Mouse (Mus musculus): Measurements from ENCODE around the gene Rab3c. TPM values are rescaled to one million over a fixed set of nuclear protein-coding genes. Genes with fewer than 3 reads are reported as not detected.

The Rab3c gene
- polyA plus RNA-seq, 1 experiment from 2014 or later: 3.4 TPM

DNA sequence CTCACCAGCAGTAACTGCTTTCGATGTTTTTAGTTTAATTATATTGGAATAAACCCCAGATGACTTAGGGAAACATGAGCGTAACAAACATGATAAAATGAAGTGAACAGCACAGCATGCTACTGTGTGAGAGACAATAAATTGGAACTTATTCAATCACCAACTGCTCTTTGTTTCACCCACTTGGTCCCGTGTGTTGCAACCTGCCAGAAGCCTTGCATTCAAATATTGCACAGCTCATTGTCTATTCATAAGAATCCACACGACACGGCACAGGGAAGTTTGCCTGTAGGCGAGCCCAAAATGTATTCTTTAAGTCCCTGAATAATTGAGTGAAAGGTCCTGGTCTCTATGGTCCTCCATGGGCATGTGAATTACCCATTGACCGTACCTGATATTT, 61.6 kb downstream of the Rab3c start:
- no peak for ATAC-seq (ENCODE audit: insufficient read depth, low FRiP score)
- Histone ChIP-seq H3K4me1 (ENCODE audit: control insufficient read depth, insufficient read depth, low read length) (no peaks in the 10 kb centered on the region), H3K9ac (ENCODE audit: low read length) (no peak overlapping the region), H3K9me3 (replicated peaks; ENCODE audit: control insufficient read depth, low read length) (no peaks in the 10 kb centered on the region), H3K27me3 (ENCODE audit: control insufficient read depth, insufficient read depth, low read length) (no peaks in the 10 kb centered on the region), H3K4me2 (ENCODE audit: low read depth, low read length) (no peak overlapping the region), H3K27ac (ENCODE audit: low read length) (no peak overlapping the region), H3K36me3 (ENCODE audit: control insufficient read depth, insufficient read depth, low read length) (no peaks in the 10 kb centered on the region), H3K4me3 (replicated peaks; ENCODE audit: low read length) (no peak overlapping the region)
- 83% methylated on average over 7 of the region's 7 CpGs for WGBS

DNA sequence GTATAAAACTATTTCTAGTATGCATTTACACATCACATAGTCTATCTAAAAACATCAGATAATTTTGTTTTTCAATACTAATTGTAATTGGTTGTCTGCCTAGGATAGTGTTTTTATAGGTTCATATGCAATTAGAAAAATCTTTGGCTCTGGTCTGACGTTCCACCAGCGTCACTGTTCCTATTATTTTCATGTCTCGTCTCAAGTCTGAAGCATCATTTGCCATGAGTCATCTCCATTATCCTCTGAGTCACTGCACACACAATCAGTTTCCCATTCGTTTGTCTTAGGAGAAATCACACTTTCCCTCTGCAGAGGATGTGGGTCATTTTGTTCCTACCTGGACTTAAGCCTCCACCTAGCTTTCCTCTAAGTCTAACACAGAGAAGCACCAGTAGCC, 62.3 kb downstream of the Rab3c start:
- Histone ChIP-seq H3K36me3 (ENCODE audit: control insufficient read depth, insufficient read depth, low read length) (no peaks in the 10 kb centered on the region), H3K4me3 (replicated peaks; ENCODE audit: low read length) (no peak overlapping the region), H3K4me1 (ENCODE audit: control insufficient read depth, insufficient read depth, low read length) (no peaks in the 10 kb centered on the region), H3K4me2 (ENCODE audit: low read depth, low read length) (no peak overlapping the region), H3K27me3 (ENCODE audit: control insufficient read depth, insufficient read depth, low read length) (no peaks in the 10 kb centered on the region), H3K9ac (ENCODE audit: low read length) (no peak overlapping the region), H3K9me3 (replicated peaks; ENCODE audit: control insufficient read depth, low read length) (no peaks in the 10 kb centered on the region), H3K27ac (ENCODE audit: low read length) (no peak overlapping the region)
- WGBS: 64% methylated on average over 4 of the region's 4 CpGs
- no peak for ATAC-seq (ENCODE audit: insufficient read depth, low FRiP score)

GRCm38 (mm10) chr13:110211526-110212075, 69.2 kb downstream of the Rab3c start:
- H3K4me3 ChIP-seq (replicated peaks; ENCODE audit: low read length): no peak overlapping the region

DNA sequence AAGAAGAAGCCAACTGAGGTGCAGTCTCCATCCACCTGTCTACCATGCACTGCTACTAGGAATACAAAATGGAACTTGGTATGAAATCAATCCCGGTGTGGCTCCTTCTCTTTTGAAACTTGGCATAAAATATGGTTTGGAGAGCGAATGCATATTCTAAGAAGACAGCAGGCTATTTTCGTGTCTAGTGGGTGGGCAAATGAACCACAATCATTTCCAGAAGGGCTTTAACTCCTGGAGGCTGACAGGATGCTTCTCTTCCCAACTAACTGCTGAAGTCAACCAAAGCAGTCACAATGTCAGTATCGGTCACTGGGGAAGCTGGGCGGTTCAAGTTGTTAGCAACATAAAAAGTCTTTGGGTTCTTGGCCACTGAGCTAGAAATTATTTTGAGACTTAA, 81.9 kb downstream of the Rab3c start:
- Histone ChIP-seq H3K36me3 (ENCODE audit: control insufficient read depth, insufficient read depth, low read length) (no peaks in the 10 kb centered on the region), H3K9me3 (replicated peaks; ENCODE audit: control insufficient read depth, low read length) (no peaks in the 10 kb centered on the region), H3K27me3 (ENCODE audit: control insufficient read depth, insufficient read depth, low read length) (no peaks in the 10 kb centered on the region), H3K27ac (ENCODE audit: low read length) (no peak overlapping the region), H3K9ac (ENCODE audit: low read length) (no peak overlapping the region), H3K4me1 (ENCODE audit: control insufficient read depth, insufficient read depth, low read length) (no peaks in the 10 kb centered on the region), H3K4me2 (ENCODE audit: low read depth, low read length) (no peak overlapping the region), H3K4me3 (replicated peaks; ENCODE audit: low read length) (no peak overlapping the region)
- 86% methylated on average over 5 of the region's 5 CpGs for WGBS
- ATAC-seq (ENCODE audit: insufficient read depth, low FRiP score): no peak

More at GRCm38 (mm10) chr13:110211526-110212075, 69.2 kb downstream of the Rab3c start:
- peak; percentile 88; the same call in 1 of the 2 replicates for ATAC-seq (ENCODE audit: insufficient read depth, low FRiP score)
- Histone ChIP-seq H3K4me2 (ENCODE audit: low read depth, low read length) (no peak overlapping the region), H3K27ac (ENCODE audit: low read length) (no peak overlapping the region), H3K9me3 (replicated peaks; ENCODE audit: control insufficient read depth, low read length) (no peaks in the 10 kb centered on the region), H3K27me3 (ENCODE audit: control insufficient read depth, insufficient read depth, low read length) (no peaks in the 10 kb centered on the region), H3K36me3 (ENCODE audit: control insufficient read depth, insufficient read depth, low read length) (no peaks in the 10 kb centered on the region), H3K9ac (ENCODE audit: low read length) (no peak overlapping the region), H3K4me1 (ENCODE audit: control insufficient read depth, insufficient read depth, low read length) (no peaks in the 10 kb centered on the region)
- WGBS: 57% methylated on average over 8 of the region's 8 CpGs

- Histone ChIP-seq H3K4me1 (ENCODE audit: control insufficient read depth, insufficient read depth, low read length) (no peaks in the 10 kb centered on the region), H3K4me3 (replicated peaks; ENCODE audit: low read length) (no peak overlapping the region)
- ATAC-seq (ENCODE audit: insufficient read depth, low FRiP score): no peak
Measured at GRCm38 (mm10) chr13:110190039-110190438, 90.8 kb downstream of the Rab3c start.

DNA sequence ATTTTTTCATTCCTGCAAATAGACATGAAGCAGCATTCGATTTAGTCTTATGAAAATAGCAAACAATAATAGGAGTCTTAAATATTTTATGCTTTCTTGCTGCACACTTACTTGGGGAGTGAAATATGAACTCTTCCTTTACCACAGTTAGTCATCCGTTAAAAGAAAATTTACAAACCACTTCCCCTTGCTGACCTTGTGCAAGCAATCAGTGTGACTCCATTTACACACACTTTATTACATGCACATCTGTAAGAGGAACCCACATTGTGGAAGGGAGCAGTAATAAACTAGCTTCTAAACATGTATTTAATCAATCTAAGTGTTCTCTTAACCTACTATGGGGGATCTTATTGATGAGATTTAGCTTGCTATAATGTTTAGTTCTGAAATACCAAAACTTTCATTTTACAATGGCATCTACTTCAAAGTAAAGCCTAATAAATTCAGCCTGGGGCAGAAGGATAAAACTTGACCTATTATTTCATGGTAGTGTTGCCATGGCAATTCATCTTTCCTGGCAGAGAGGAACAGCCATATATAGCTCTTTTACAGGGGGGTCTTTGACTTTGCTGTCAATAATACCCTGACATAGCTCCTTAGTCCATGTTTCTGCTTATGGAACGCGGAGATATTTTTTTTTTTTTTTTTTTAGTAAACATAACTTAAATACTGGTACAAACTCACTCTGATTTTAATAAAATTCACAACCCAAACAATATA, 95.7 kb downstream of the Rab3c start:
- Histone ChIP-seq H3K4me2 (ENCODE audit: low read depth, low read length) (no peak overlapping the region), H3K9ac (ENCODE audit: low read length) (no peak overlapping the region), H3K27me3 (ENCODE audit: control insufficient read depth, insufficient read depth, low read length) (no peaks in the 10 kb centered on the region), H3K36me3 (ENCODE audit: control insufficient read depth, insufficient read depth, low read length) (no peaks in the 10 kb centered on the region), H3K27ac (ENCODE audit: low read length) (no peak overlapping the region), H3K9me3 (replicated peaks; ENCODE audit: control insufficient read depth, low read length) (0 out of 2 replicates have a peak, but pooled peaks cover 3% of the 10 kb centered on the region), H3K4me3 (replicated peaks; ENCODE audit: low read length) (no peak overlapping the region), H3K4me1 (ENCODE audit: control insufficient read depth, insufficient read depth, low read length) (no peaks in the 10 kb centered on the region)
- 75% methylated on average over 4 of the region's 4 CpGs for WGBS
- ATAC-seq (ENCODE audit: insufficient read depth, low FRiP score): no peak

More at GRCm38 (mm10) chr13:110190039-110190438, 90.8 kb downstream of the Rab3c start:
- Histone ChIP-seq H3K27ac (ENCODE audit: low read length) (no peak overlapping the region), H3K9ac (ENCODE audit: low read length) (no peak overlapping the region), H3K4me2 (ENCODE audit: low read depth, low read length) (no peak overlapping the region), H3K9me3 (replicated peaks; ENCODE audit: control insufficient read depth, low read length) (0 out of 2 replicates have a peak, but pooled peaks cover 3% of the 10 kb centered on the region), H3K27me3 (ENCODE audit: control insufficient read depth, insufficient read depth, low read length) (no peaks in the 10 kb centered on the region), H3K36me3 (ENCODE audit: control insufficient read depth, insufficient read depth, low read length) (no peaks in the 10 kb centered on the region)
- WGBS: 33% methylated on average over 1 of the region's 1 CpGs

DNA sequence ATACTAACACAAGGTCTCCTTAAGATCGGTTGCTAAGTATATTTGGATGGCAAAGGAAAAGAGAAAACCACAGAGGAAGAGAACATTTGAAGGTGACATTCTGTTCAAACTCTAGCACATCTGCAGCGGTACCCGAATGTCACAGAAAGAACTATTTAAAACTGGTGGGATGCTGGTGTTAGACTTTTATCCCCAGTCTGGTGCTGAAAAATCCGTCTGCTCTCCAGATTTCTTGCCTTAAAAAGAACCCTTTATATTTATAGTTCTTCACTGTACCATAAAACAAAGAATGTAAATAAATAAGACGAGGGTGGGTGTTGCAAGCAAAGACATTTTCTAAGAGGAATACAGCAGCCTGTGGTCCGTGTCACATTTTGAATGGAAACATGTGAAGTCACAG, 105.1 kb downstream of the Rab3c start:
- H3K4me3 ChIP-seq (replicated peaks; ENCODE audit: low read length): no peak overlapping the region
- no peaks in the 10 kb centered on the region for H3K9me3 ChIP-seq (replicated peaks; ENCODE audit: control insufficient read depth, low read length)
- H3K27me3 ChIP-seq (ENCODE audit: control insufficient read depth, insufficient read depth, low read length): no peaks in the 10 kb centered on the region
- no peak overlapping the region for H3K27ac ChIP-seq (ENCODE audit: low read length)
- ATAC-seq (ENCODE audit: insufficient read depth, low FRiP score): no peak
- H3K4me1 ChIP-seq (ENCODE audit: control insufficient read depth, insufficient read depth, low read length): no peaks in the 10 kb centered on the region
- no peaks in the 10 kb centered on the region for H3K36me3 ChIP-seq (ENCODE audit: control insufficient read depth, insufficient read depth, low read length)
- no peak overlapping the region for H3K9ac ChIP-seq (ENCODE audit: low read length)
- no peak overlapping the region for H3K4me2 ChIP-seq (ENCODE audit: low read depth, low read length)
- WGBS: 69% methylated on average over 6 of the region's 6 CpGs

DNA sequence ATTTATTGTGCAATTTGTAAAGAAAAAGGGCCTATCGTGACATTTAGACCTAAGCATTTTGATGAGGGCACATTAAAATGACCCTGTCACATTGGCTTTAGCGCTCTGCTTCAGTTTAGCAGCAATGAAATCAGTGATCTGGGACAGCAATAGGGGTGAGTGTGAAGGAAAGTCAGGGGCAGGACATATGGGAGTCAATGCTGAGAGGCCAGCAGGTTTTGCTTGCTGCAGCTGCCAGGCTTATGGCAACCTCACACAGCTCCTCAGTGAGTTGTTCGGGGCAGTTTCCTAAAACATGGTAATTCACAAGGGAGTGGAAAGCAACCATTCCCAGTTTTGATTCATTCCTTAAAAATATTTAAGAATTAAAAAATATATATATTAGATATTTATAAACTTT, 111.1 kb downstream of the Rab3c start:
- no peaks in the 10 kb centered on the region for H3K27me3 ChIP-seq (ENCODE audit: control insufficient read depth, insufficient read depth, low read length)
- 85% methylated on average over 3 of the region's 3 CpGs for WGBS
- no peaks in the 10 kb centered on the region for H3K4me1 ChIP-seq (ENCODE audit: control insufficient read depth, insufficient read depth, low read length)
- H3K9me3 ChIP-seq (replicated peaks; ENCODE audit: control insufficient read depth, low read length): no peaks in the 10 kb centered on the region
- no peaks in the 10 kb centered on the region for H3K36me3 ChIP-seq (ENCODE audit: control insufficient read depth, insufficient read depth, low read length)
- ATAC-seq (ENCODE audit: insufficient read depth, low FRiP score): no peak
- H3K27ac ChIP-seq (ENCODE audit: low read length): no peak overlapping the region
- H3K9ac ChIP-seq (ENCODE audit: low read length): no peak overlapping the region
- no peak overlapping the region for H3K4me3 ChIP-seq (replicated peaks; ENCODE audit: low read length)
- H3K4me2 ChIP-seq (ENCODE audit: low read depth, low read length): no peak overlapping the region

- H3K9ac ChIP-seq (ENCODE audit: low read length): no peak overlapping the region
- no peaks in the 10 kb centered on the region for H3K36me3 ChIP-seq (ENCODE audit: control insufficient read depth, insufficient read depth, low read length)
- no peak overlapping the region for H3K27ac ChIP-seq (ENCODE audit: low read length)
- H3K4me1 ChIP-seq (ENCODE audit: control insufficient read depth, insufficient read depth, low read length): no peaks in the 10 kb centered on the region
- no peaks in the 10 kb centered on the region for H3K27me3 ChIP-seq (ENCODE audit: control insufficient read depth, insufficient read depth, low read length)
- H3K4me2 ChIP-seq (ENCODE audit: low read depth, low read length): no peak overlapping the region
- H3K4me3 ChIP-seq (replicated peaks; ENCODE audit: low read length): no peak overlapping the region
- WGBS: 76% methylated on average over 4 of the region's 4 CpGs
- no peaks in the 10 kb centered on the region for H3K9me3 ChIP-seq (replicated peaks; ENCODE audit: control insufficient read depth, low read length)
- ATAC-seq (ENCODE audit: insufficient read depth, low FRiP score): no peak
Measured at GRCm38 (mm10) chr13:110169152-110169551, 111.6 kb downstream of the Rab3c start.

Data from stomach, embryonic 16.5 days (tissue).